Mouse (Mus musculus) myocyte (in vitro differentiated cells): ENCODE results near the gene Srsf3.

Experiments
- CEBPB ChIP-seq: IDR thresholded peaks from 2 replicates; pipeline ENCODE4 v1.6.1; 2011; ENCODE audit warnings: mild to moderate bottlenecking, moderate library complexity; ENCODE audit not compliant: poor library complexity, insufficient read depth, severe bottlenecking
- E2F4 ChIP-seq: IDR thresholded peaks from one replicate; pipeline ENCODE4 v1.6.1; 2011; ENCODE audit warnings: mild to moderate bottlenecking, control low read depth, moderate library complexity; ENCODE audit not compliant: insufficient read depth
- MAX ChIP-seq: IDR thresholded peaks from one replicate; pipeline ENCODE4 v1.6.1; 2011; ENCODE audit warnings: low read depth, mild to moderate bottlenecking, control low read depth
- MYOD1 ChIP-seq, 3 experiments: IDR thresholded peaks; one replicate each; pipeline ENCODE4 v1.6.1; 2011; ENCODE audit warnings: control low read depth in 2 of 3, low read depth in 2 of 3, mild to moderate bottlenecking in 2 of 3, moderate library complexity in 1 of 3; ENCODE audit not compliant: insufficient read length in 2 of 3, control insufficient read depth in 1 of 3
- MYOG ChIP-seq, 3 experiments: IDR thresholded peaks; one replicate each; pipeline ENCODE4 v1.6.1; 2011; ENCODE audit warnings: control low read depth in 2 of 3, low read depth in 2 of 3, mild to moderate bottlenecking in 2 of 3; ENCODE audit not compliant: insufficient read length in 2 of 3, control insufficient read depth in 1 of 3, insufficient read depth in 1 of 3
- POLR2A ChIP-seq: IDR thresholded peaks from one replicate; pipeline ENCODE4 v1.6.1; 2011; ENCODE audit warnings: low read depth, mild to moderate bottlenecking, control low read depth, moderate library complexity; ENCODE audit not compliant: insufficient read length
- POLR2AphosphoS2 ChIP-seq: IDR thresholded peaks from one replicate; pipeline ENCODE4 v1.6.1; 2011; ENCODE audit warnings: low read depth, control low read depth; ENCODE audit not compliant: insufficient read length
- REST ChIP-seq: IDR thresholded peaks from one replicate; pipeline ENCODE4 v1.6.1; 2011; ENCODE audit warnings: mild to moderate bottlenecking, control low read depth, moderate library complexity; ENCODE audit not compliant: insufficient read depth, insufficient read length
- SRF ChIP-seq: IDR thresholded peaks from one replicate; pipeline ENCODE4 v1.6.1; 2011; ENCODE audit warnings: low read depth; ENCODE audit not compliant: control insufficient read depth, insufficient read length
- TCF3 ChIP-seq: IDR thresholded peaks from one replicate; pipeline ENCODE4 v1.6.1; 2011; ENCODE audit warnings: low read depth, control low read depth; ENCODE audit not compliant: insufficient read length
- USF1 ChIP-seq: IDR thresholded peaks from one replicate; pipeline ENCODE4 v1.6.1; 2011; ENCODE audit warnings: low read depth, mild to moderate bottlenecking, control low read depth, moderate library complexity

DNA sequence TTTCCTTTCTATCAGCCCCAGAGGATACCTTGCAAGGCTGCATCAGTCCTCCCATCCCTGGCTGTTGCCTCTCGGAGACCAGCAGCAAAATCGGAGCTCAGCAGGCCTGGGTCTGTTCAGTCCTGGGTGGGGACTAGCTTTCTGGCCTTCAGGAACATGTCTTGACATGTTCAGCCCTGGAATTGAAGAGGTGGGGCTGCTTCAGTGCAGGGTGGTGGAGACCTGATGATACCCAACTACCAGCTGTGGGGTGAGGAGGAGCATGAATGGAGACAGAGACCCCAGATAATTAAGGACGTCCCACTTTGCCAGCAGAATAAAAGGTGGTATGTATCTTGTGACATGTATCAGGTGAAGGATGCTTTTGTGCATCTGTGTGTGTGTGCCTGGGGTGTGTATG, 58.3 kb downstream of the Srsf3 start, which contains the start of gene Cdkn1a:
- TF ChIP-seq POLR2A (no peak), MYOG (IDR thresholded peaks at IDR 0.05; ENCODE audit: control insufficient read depth in 1 of 3, insufficient read depth in 1 of 3, insufficient read length in 2 of 3, low read depth in 2 of 3) (no peak), POLR2AphosphoS2 (no peak), CEBPB (no peak), E2F4 (no peak), TCF3 (no peak), MAX (no peak), USF1 (no peak), SRF (no peak), MYOD1 (IDR thresholded peaks at IDR 0.05; ENCODE audit: control insufficient read depth in 1 of 3, insufficient read length in 2 of 3, low read depth in 2 of 3) (no peak), REST (no peak)
